In the genomic region with DNA sequence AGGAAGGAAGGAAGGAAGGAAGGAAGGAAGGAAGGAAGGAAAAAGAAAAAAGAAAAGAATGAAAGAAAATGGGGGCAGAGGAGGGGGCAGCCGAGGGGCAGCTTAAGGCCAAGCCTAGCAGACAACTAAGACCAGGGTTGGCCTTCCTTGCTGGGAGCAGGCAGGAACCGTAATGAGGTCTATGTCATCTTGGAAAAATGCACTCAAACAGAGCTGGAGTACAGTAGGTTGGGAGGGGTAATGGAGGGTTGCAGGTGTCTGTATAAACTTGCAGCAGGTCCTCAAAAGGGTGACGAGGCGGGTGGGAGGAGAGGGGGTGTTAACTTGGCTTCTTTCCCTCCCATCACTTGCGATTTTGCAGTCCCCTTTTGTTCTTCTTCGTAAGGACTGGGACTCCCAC, we compare ENCODE assay signal across 22 mouse cellular contexts. TPM values are rescaled to one million over a fixed set of nuclear protein-coding genes. Genes with fewer than 3 reads are reported as not detected.
A peak's percentile ranks its signal among the peaks of the same experiment; 100 is the strongest.
DNase-seq lines count a peak whose midpoint lies in the region; ATAC-seq and TF ChIP-seq lines count a peak whose summit lies in the region.
"Had no signal": no experiment of that assay in that cellular context is flagged by ENCODE, and none has a peak within 500 bp of the region (broad histone marks: within the 10 kb centered on the region; RNA-seq: fewer than 3 reads in every experiment).

No protein-coding gene starts in this region.

- ATAC-seq in heart, embryonic 11.5 days (replicated peaks; ENCODE audit: insufficient number of reproducible peaks, low FRiP score, low TSS enrichment): no peak
- no peak for ATAC-seq in midbrain, embryonic 11.5 days (ENCODE audit: low FRiP score)
- ATAC-seq in midbrain, postnatal 0 days (ENCODE audit: low FRiP score): no peak
- 0 out of 2 replicates have a peak, but pooled peaks have one; percentile 23 for ATAC-seq in embryonic facial prominence, embryonic 15.5 days (ENCODE audit: insufficient number of reproducible peaks, low FRiP score, low TSS enrichment, low read depth)
- ATAC-seq: hindbrain, embryonic 16.5 days had no signal

- H3K4me3 ChIP-seq in heart, embryonic 11.5 days (ENCODE audit: low read depth, low read length): no peak overlapping the region
- H3K4me3 ChIP-seq in midbrain, embryonic 11.5 days (ENCODE audit: low read depth, low read length): no peak overlapping the region
- no peak overlapping the region for H3K4me3 ChIP-seq in midbrain, postnatal 0 days (ENCODE audit: low read depth, low read length)
- no peak overlapping the region for H3K4me3 ChIP-seq in embryonic facial prominence, embryonic 15.5 days (replicated peaks)
- H3K4me3 ChIP-seq: left cerebral cortex, adult 2 months; midbrain, embryonic 10.5 days had no signal

- H3K27ac ChIP-seq in heart, embryonic 11.5 days (ENCODE audit: low read depth, low read length): no peak overlapping the region
- H3K27ac ChIP-seq in midbrain, embryonic 11.5 days (ENCODE audit: low read depth, low read length): no peak overlapping the region
- no peak overlapping the region for H3K27ac ChIP-seq in midbrain, postnatal 0 days (ENCODE audit: low read depth, low read length)
- H3K27ac ChIP-seq in embryonic facial prominence, embryonic 15.5 days (replicated peaks): no peak overlapping the region
- H3K27ac ChIP-seq: left cerebral cortex, adult 2 months; midbrain, embryonic 10.5 days; stomach, embryonic 15.5 days had no signal

- no peak overlapping the region for H3K9ac ChIP-seq in heart, embryonic 11.5 days (ENCODE audit: low read depth, low read length)
- H3K9ac ChIP-seq in midbrain, embryonic 11.5 days (ENCODE audit: low read length): no peak overlapping the region
- no peak overlapping the region for H3K9ac ChIP-seq in midbrain, postnatal 0 days (replicated peaks; ENCODE audit: low read length, poor library complexity, severe bottlenecking)
- no peak overlapping the region for H3K9ac ChIP-seq in embryonic facial prominence, embryonic 15.5 days
- H3K9ac ChIP-seq: heart, embryonic 12.5 days; stomach, embryonic 15.5 days had no signal

- H3K9me3 ChIP-seq in heart, embryonic 11.5 days (replicated peaks; ENCODE audit: control insufficient read depth, low read length): no peaks in the 10 kb centered on the region
- H3K9me3 ChIP-seq in midbrain, embryonic 11.5 days (ENCODE audit: control insufficient read depth, low read length): no peaks in the 10 kb centered on the region
- no peaks in the 10 kb centered on the region for H3K9me3 ChIP-seq in midbrain, postnatal 0 days (ENCODE audit: low read length)
- no peaks in the 10 kb centered on the region for H3K9me3 ChIP-seq in embryonic facial prominence, embryonic 15.5 days (replicated peaks)
- H3K9me3 ChIP-seq: heart, embryonic 12.5 days; stomach, embryonic 15.5 days had no signal

- H3K4me1 ChIP-seq in heart, embryonic 11.5 days (ENCODE audit: control insufficient read depth, insufficient read depth, low read length): peaks cover 3% of the 10 kb centered on the region; the same call in 1 of the 2 replicates
- H3K4me1 ChIP-seq in midbrain, embryonic 11.5 days (ENCODE audit: control insufficient read depth, insufficient read depth, low read length): no peaks in the 10 kb centered on the region; the same call in 1 of the 2 replicates
- H3K4me1 ChIP-seq in midbrain, postnatal 0 days (ENCODE audit: insufficient read depth, low read length): no peaks in the 10 kb centered on the region
- peaks cover 11% of the 10 kb centered on the region for H3K4me1 ChIP-seq in embryonic facial prominence, embryonic 15.5 days
- H3K4me1 ChIP-seq: stomach, embryonic 15.5 days had no signal

- peak; percentile 8 for DNase-seq in heart, postnatal 4 days
- DNase-seq in midbrain, embryonic 11.5 days (ENCODE audit: low spot score, missing footprints): peak; percentile 72
- no peak for DNase-seq in midbrain, postnatal 0 days (ENCODE audit: low spot score)
- DNase-seq in right cerebral cortex, postnatal 25 days: no peak
- DNase-seq in cerebellum, postnatal 14 days: no peak
- DNase-seq: adrenal gland, postnatal 36 days; cerebellum, adult 9-10 months; gastrocnemius, postnatal 25 days; heart, postnatal 36 days; kidney, adult 18-20 months; kidney, postnatal 25 days; right cerebral cortex, adult 18-20 months had no signal

- no peak for TF ChIP-seq CTCF in midbrain, postnatal 0 days (IDR thresholded peaks at IDR 0.05)

- H3K4me2 ChIP-seq in heart, embryonic 11.5 days: no peak overlapping the region
- H3K4me2 ChIP-seq in midbrain, embryonic 11.5 days: no peak overlapping the region
- H3K4me2 ChIP-seq in midbrain, postnatal 0 days (ENCODE audit: low read depth, low read length, poor library complexity, severe bottlenecking): no peak overlapping the region
- H3K4me2 ChIP-seq in embryonic facial prominence, embryonic 15.5 days (replicated peaks): no peak overlapping the region

- no peaks in the 10 kb centered on the region for H3K36me3 ChIP-seq in heart, embryonic 11.5 days (ENCODE audit: control insufficient read depth, insufficient read depth, low read length)
- no peaks in the 10 kb centered on the region for H3K36me3 ChIP-seq in midbrain, embryonic 11.5 days (ENCODE audit: control insufficient read depth, insufficient read depth, low read length)
- no peaks in the 10 kb centered on the region for H3K36me3 ChIP-seq in midbrain, postnatal 0 days (ENCODE audit: insufficient read depth, low read length)
- H3K36me3 ChIP-seq in embryonic facial prominence, embryonic 15.5 days: no peaks in the 10 kb centered on the region
- H3K36me3 ChIP-seq: heart, embryonic 12.5 days; midbrain, embryonic 10.5 days; stomach, embryonic 15.5 days had no signal

- peaks cover 36% of the 10 kb centered on the region for H3K27me3 ChIP-seq in heart, embryonic 11.5 days (ENCODE audit: control insufficient read depth, insufficient read depth, low read length)
- H3K27me3 ChIP-seq in midbrain, embryonic 11.5 days (ENCODE audit: control insufficient read depth, insufficient read depth, low read length): peaks cover 44% of the 10 kb centered on the region
- peaks cover 25% of the 10 kb centered on the region for H3K27me3 ChIP-seq in midbrain, postnatal 0 days (ENCODE audit: insufficient read depth, low read length)
- peaks cover 40% of the 10 kb centered on the region for H3K27me3 ChIP-seq in embryonic facial prominence, embryonic 15.5 days

- 25% methylated on average over 6 of the region's 6 CpGs for WGBS in heart, embryonic 11.5 days (ENCODE audit: insufficient replicate concordance)
- WGBS in midbrain, embryonic 11.5 days: 39% methylated on average over 6 of the region's 6 CpGs
- WGBS in midbrain, postnatal 0 days: 48% methylated on average over 5 of the region's 6 CpGs
- WGBS in embryonic facial prominence, embryonic 15.5 days: 28% methylated on average over 6 of the region's 6 CpGs

RNA-seq across cellular contexts. Expression of a gene that starts 1.9 kb away (rescaled TPM):
- total RNA-seq in heart, postnatal 4 days (2021): 1 to 10 TPM; 8.3 to 9.9 TPM
- polyA plus RNA-seq in heart, embryonic 11.5 days (2014; fragmentation: Nextera tagmentation; extraction: Ambion mirVana): not detected in 2 replicates
- polyA plus RNA-seq in midbrain, embryonic 11.5 days (2014; fragmentation: Nextera tagmentation; extraction: Ambion mirVana): not detected in 2 replicates
- total RNA-seq in midbrain, postnatal 0 days (2014; rRNA removed): not detected in 2 replicates
- polyA plus RNA-seq in midbrain, postnatal 0 days (2015; fragmentation: Nextera tagmentation; extraction: Ambion mirVana): 0.12 and 0.20 TPM in 2 replicates
- 1.2 and 1.4 TPM in 2 replicates for polyA plus RNA-seq in embryonic facial prominence, embryonic 15.5 days (2015; fragmentation: Nextera tagmentation; extraction: Ambion mirVana)
- total RNA-seq: liver, adult 2 months had no signal
- polyA plus RNA-seq: C2C12; heart, embryonic 12.5 days; liver, adult 2 months; midbrain, embryonic 10.5 days; neural tube, embryonic 14.5 days had no signal

Comparison
In these comparisons a context has a peak if more than half of its experiments do, and no peak if none do; other contexts are left out.
1. DNase-seq: peak in heart, postnatal 4 days (single experiment) and midbrain, embryonic 11.5 days (single experiment); none in midbrain, postnatal 0 days (single experiment), right cerebral cortex, postnatal 25 days (single experiment) and cerebellum, postnatal 14 days (0 of 2).